Mouse (Mus musculus) lung, embryonic 14.5 days (tissue): Measurements from ENCODE around the gene Cysrt1. TPM values are rescaled to one million over a fixed set of nuclear protein-coding genes. Genes with fewer than 3 reads are reported as not detected.

ENCODE experiments used
- ATAC-seq: fragments of 200-750 bp; cut with Nextera tagmentation; 2 replicates; pipeline ENCODE4 v1.8.0; 2017; ENCODE audit warnings: mild to moderate bottlenecking, moderate TSS enrichment, moderate library complexity; ENCODE audit not compliant: insufficient read depth
- DNase-seq: peaks from one replicate; pipeline ENCODE4 v3.0.0-alpha.2; 2015
- H3K27ac ChIP-seq: fragments of 300-500 bp; sonication (generic); 2 replicates; pipeline ENCODE4 v1.5.1; 2014; ENCODE audit warnings: low read depth, mild to moderate bottlenecking, moderate library complexity
- H3K27me3 ChIP-seq: fragments of 300-500 bp; sonication (generic); 2 replicates; pipeline ENCODE4 v1.6.1; 2014; ENCODE audit warnings: low read length, control low read depth; ENCODE audit not compliant: insufficient read depth
- H3K36me3 ChIP-seq: fragments of 300-500 bp; sonication (generic); 2 replicates; pipeline ENCODE4 v1.6.1; 2014; ENCODE audit warnings: control low read depth; ENCODE audit not compliant: insufficient read depth
- H3K4me1 ChIP-seq: fragments of 300-500 bp; sonication (generic); 2 replicates; pipeline ENCODE4 v1.6.1; 2014; ENCODE audit warnings: antibody characterized with exemption, control low read depth; ENCODE audit not compliant: insufficient read depth
- H3K4me2 ChIP-seq: fragments of 300-500 bp; sonication (generic); 2 replicates; pipeline ENCODE4 v1.6.1; 2014; ENCODE audit warnings: mild to moderate bottlenecking
- H3K4me3 ChIP-seq: fragments of 300-500 bp; sonication (generic); 2 replicates; pipeline ENCODE4 v1.5.1; 2014; ENCODE audit warnings: low read depth, low read length
- H3K9ac ChIP-seq: fragments of 300-500 bp; sonication (generic); 2 replicates; pipeline ENCODE4 v1.6.1; 2014
- H3K9me3 ChIP-seq: fragments of 300-500 bp; sonication (generic); 2 replicates; pipeline ENCODE4 v1.6.1; 2016; ENCODE audit warnings: low read depth, low read length, control low read depth
- CTCF ChIP-seq: IDR thresholded peaks from 2 replicates; pipeline ENCODE4 v1.5.1; 2016; ENCODE audit warnings: antibody characterized with exemption, low read depth
- WGBS: fragments of 180-500 bp; shearing (Covaris S2); extraction: QIAGEN DNeasy Blood & Tissue Kit; methylation state at CpG from one replicate; pipeline ENCODE4 v1.1.7; 2014; 5-methylcytosine and 5-hydroxymethylcytosine counted together
- polyA plus RNA-seq: library from polyadenylated mRNA; unstranded; fragments of >200 nt; fragmentation: Nextera tagmentation; extraction: Ambion mirVana; gene quantifications from 2 replicates; pipeline ENCODE4 v1.2.1, GENCODE M21; 2014

Gene Cysrt1
- polyA plus RNA-seq, 1 experiment from 2014 or later = not detected

DNA sequence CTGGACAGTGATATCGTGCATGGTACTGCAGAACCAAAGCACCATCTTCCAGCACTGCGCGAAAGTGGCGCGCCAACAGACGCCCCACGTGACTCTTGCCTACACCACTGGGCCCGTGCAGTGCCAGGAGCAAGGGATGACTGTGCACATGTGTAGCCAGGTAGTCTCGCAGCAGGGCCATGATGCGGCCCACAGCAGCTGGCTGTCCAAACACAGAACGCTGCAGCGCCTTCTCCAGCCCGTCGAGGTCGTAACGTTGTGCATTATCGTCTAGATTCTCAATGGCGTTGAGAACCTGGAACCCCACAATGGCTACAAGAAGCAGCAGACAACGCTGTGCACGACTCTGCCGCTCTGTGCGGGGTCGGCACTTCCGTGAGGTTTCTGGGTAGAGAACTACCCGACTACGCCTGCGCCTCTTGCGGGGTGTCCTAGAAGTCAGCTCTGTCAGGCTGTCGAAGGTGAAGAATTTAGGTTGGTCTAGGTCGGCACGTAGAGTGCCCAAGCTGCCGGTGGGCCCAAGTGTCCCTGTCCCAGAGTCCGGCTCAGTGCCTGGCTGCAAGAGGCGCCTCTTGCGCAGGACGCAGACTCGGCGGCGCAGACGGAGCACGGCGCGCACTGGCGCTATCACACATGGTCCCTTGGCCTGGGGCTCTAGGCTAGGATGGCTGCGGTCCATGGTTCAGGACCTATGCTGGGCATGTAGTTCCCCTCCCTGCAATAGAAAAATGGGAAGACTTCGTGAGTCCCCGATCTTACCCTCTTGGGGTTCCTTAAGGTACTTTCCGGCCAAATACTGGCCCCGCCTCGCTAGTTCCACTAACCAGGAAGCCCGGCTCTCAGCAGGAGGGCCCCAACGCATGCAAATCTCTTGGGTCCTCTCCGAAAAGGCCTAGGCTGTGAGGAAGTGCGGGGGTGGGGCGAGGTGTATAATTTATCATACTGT is 46.8 kb downstream of the Cysrt1 start:
- Histone ChIP-seq H3K4me2 (peak overlapping the region; percentile 63), H3K4me1 (peaks cover 8% of the 10 kb centered on the region), H3K27me3 (peaks cover 17% of the 10 kb centered on the region), H3K9me3 (no peaks in the 10 kb centered on the region), H3K4me3 (peak overlapping the region; percentile 34), H3K27ac (peak overlapping the region; percentile 54; the same call in 1 of the 2 replicates), H3K36me3 (peaks cover 28% of the 10 kb centered on the region), H3K9ac (peak overlapping the region; percentile 40; the same call in 1 of the 2 replicates)
- DNase-seq (peak; percentile 61), ATAC-seq (peak; percentile 23)
- WGBS = 14% methylated on average over 55 of the region's 55 CpGs
- no peak for TF ChIP-seq CTCF

GRCm38 (mm10) chr2:25194486-25195171 is 47.6 kb downstream of the Cysrt1 start:
- Histone ChIP-seq H3K9ac (no peak overlapping the region), H3K27me3 (peaks cover 17% of the 10 kb centered on the region), H3K4me2 (peak overlapping the region; percentile 63), H3K4me1 (peaks cover 8% of the 10 kb centered on the region), H3K36me3 (peaks cover 20% of the 10 kb centered on the region), H3K9me3 (no peaks in the 10 kb centered on the region), H3K4me3 (peak overlapping the region; percentile 34; the same call in 1 of the 2 replicates), H3K27ac (no peak overlapping the region)
- no peak for DNase-seq
- 79% methylated on average over 17 of the region's 17 CpGs for WGBS
- TF ChIP-seq CTCF = no peak
- ATAC-seq = no peak

GRCm38 (mm10) chr2:25194006-25194405 is 48.2 kb downstream of the Cysrt1 start:
- Histone ChIP-seq H3K36me3 (peaks cover 14% of the 10 kb centered on the region), H3K4me3 (no peak overlapping the region), H3K4me2 (peak overlapping the region; percentile 63; the same call in 1 of the 2 replicates), H3K9me3 (no peaks in the 10 kb centered on the region), H3K9ac (no peak overlapping the region), H3K4me1 (peaks cover 8% of the 10 kb centered on the region), H3K27ac (no peak overlapping the region), H3K27me3 (peaks cover 17% of the 10 kb centered on the region)
- 74% methylated on average over 5 of the region's 5 CpGs for WGBS
- TF ChIP-seq CTCF = no peak
- ATAC-seq (no peak), DNase-seq (no peak)

- ATAC-seq = peak; percentile 68; the same call in 1 of the 2 replicates
- DNase-seq = peak; percentile 95
- H3K4me3 ChIP-seq = no peak overlapping the region
- no peak overlapping the region for H3K9ac ChIP-seq
- H3K36me3 ChIP-seq = peaks cover 10% of the 10 kb centered on the region; the same call in 1 of the 2 replicates
- no peaks in the 10 kb centered on the region for H3K9me3 ChIP-seq
- WGBS = 1% methylated on average over 6 of the region's 6 CpGs
- H3K4me2 ChIP-seq = peak overlapping the region; percentile 63
- TF ChIP-seq CTCF = peak; percentile 98
- peaks cover 8% of the 10 kb centered on the region for H3K4me1 ChIP-seq
- H3K27ac ChIP-seq = no peak overlapping the region
- peaks cover 17% of the 10 kb centered on the region for H3K27me3 ChIP-seq
These were observed 48.9 kb downstream of the Cysrt1 start for GRCm38 (mm10) chr2:25193330-25193770.

Other genes starting within 250 kb of the Cysrt1 start
- 59.9 and 67.8 TPM in 2 replicates for gene Nsmf, start 188.1 kb downstream of the Cysrt1 start, polyA plus RNA-seq
- gene Entpd8, start 162.1 kb downstream of the Cysrt1 start, polyA plus RNA-seq = not detected in 2 replicates
- gene Noxa1, start 147.3 kb downstream of the Cysrt1 start, polyA plus RNA-seq = 0.41 and 0.68 TPM in 2 replicates
- gene Nrarp, start 61.7 kb downstream of the Cysrt1 start, polyA plus RNA-seq = 13.7 and 14.9 TPM in 2 replicates
- 7.5 and 8.2 TPM in 2 replicates for gene Tor4a, start 45.6 kb downstream of the Cysrt1 start, polyA plus RNA-seq
- 96.6 and 108 TPM in 2 replicates for gene Nelfb, start 31.0 kb downstream of the Cysrt1 start, polyA plus RNA-seq
- not detected in 2 replicates for gene Stpg3, start 27.8 kb downstream of the Cysrt1 start, polyA plus RNA-seq
- gene Fam166a, start 23.7 kb downstream of the Cysrt1 start, polyA plus RNA-seq = 0.47 TPM in 1 of 2 replicates, not detected in the other
- 593 and 610 TPM in 2 replicates for gene Tubb4b, start 17.8 kb downstream of the Cysrt1 start, polyA plus RNA-seq
- not detected in 2 replicates for gene Slc34a3, start 8.1 kb downstream of the Cysrt1 start, polyA plus RNA-seq
- gene Rnf224, start 5.7 kb downstream of the Cysrt1 start, polyA plus RNA-seq = not detected in 2 replicates
- gene Rnf208, start 197 bp downstream of the Cysrt1 start, polyA plus RNA-seq = 7.7 and 9.9 TPM in 2 replicates
- gene AL732309.1, start 4.4 kb upstream of the Cysrt1 start, polyA plus RNA-seq = 3.5 and 3.6 TPM in 2 replicates
- gene Tmem203, start 13.0 kb upstream of the Cysrt1 start, polyA plus RNA-seq = 14.5 and 16.4 TPM in 2 replicates
- gene Tprn, start 20.2 kb upstream of the Cysrt1 start, polyA plus RNA-seq = 4.7 and 5.0 TPM in 2 replicates
- 217 and 229 TPM in 2 replicates for gene Ssna1, start 30.0 kb upstream of the Cysrt1 start, polyA plus RNA-seq
- 109 and 119 TPM in 2 replicates for gene Anapc2, start 30.0 kb upstream of the Cysrt1 start, polyA plus RNA-seq
- not detected in 2 replicates for gene Tmem210, start 45.7 kb upstream of the Cysrt1 start, polyA plus RNA-seq
- 0.46 and 0.89 TPM in 2 replicates for gene Lrrc26, start 47.5 kb upstream of the Cysrt1 start, polyA plus RNA-seq
- 0.78 and 0.84 TPM in 2 replicates for gene Grin1, start 76.7 kb upstream of the Cysrt1 start, polyA plus RNA-seq
- 70.9 and 76.4 TPM in 2 replicates for gene Man1b1, start 89.9 kb upstream of the Cysrt1 start, polyA plus RNA-seq
- 13.9 and 16.6 TPM in 2 replicates for gene Dpp7, start 113.9 kb upstream of the Cysrt1 start, polyA plus RNA-seq
- 17.4 and 20.1 TPM in 2 replicates for gene Uap1l1, start 123.2 kb upstream of the Cysrt1 start, polyA plus RNA-seq
- gene Sapcd2, start 129.9 kb upstream of the Cysrt1 start, polyA plus RNA-seq = 42.0 and 45.5 TPM in 2 replicates
- 0.92 and 1.2 TPM in 2 replicates for gene Entpd2, start 153.4 kb upstream of the Cysrt1 start, polyA plus RNA-seq
- gene Npdc1, start 156.9 kb upstream of the Cysrt1 start, polyA plus RNA-seq = 19.5 and 20.5 TPM in 2 replicates
- not detected in 2 replicates for gene Fut7, start 180.8 kb upstream of the Cysrt1 start, polyA plus RNA-seq
- 3.9 and 4.6 TPM in 2 replicates for gene Abca2, start 186.3 kb upstream of the Cysrt1 start, polyA plus RNA-seq
- gene Clic3, start 214.4 kb upstream of the Cysrt1 start, polyA plus RNA-seq = 20.0 and 30.2 TPM in 2 replicates
- gene Paxx, start 218.6 kb upstream of the Cysrt1 start, polyA plus RNA-seq = 15.8 and 23.5 TPM in 2 replicates
- 3.3 and 3.4 TPM in 2 replicates for gene Ptgds, start 227.6 kb upstream of the Cysrt1 start, polyA plus RNA-seq